Mouse (Mus musculus) midbrain, embryonic 13.5 days (tissue): ENCODE results near the gene Zfyve28. TPM values are rescaled to one million over a fixed set of nuclear protein-coding genes. Genes with fewer than 3 reads are reported as not detected.

Experiments
- ATAC-seq: fragments of 200-750 bp; cut with Nextera tagmentation; 2 replicates; pipeline ENCODE4 v1.8.0; 2017; ENCODE audit warnings: mild to moderate bottlenecking, moderate TSS enrichment, moderate library complexity
- H3K27ac ChIP-seq: fragments of 300-500 bp; sonication (generic); 2 replicates; pipeline ENCODE4 v1.5.1; 2015; ENCODE audit warnings: inconsistent platforms, mild to moderate bottlenecking, moderate library complexity
- H3K27me3 ChIP-seq: fragments of 300-500 bp; sonication (generic); 2 replicates; pipeline ENCODE4 v1.6.1; 2015; ENCODE audit warnings: mild to moderate bottlenecking, inconsistent platforms
- H3K36me3 ChIP-seq: fragments of 300-500 bp; sonication (generic); 2 replicates; pipeline ENCODE4 v1.6.1; 2015; ENCODE audit warnings: mild to moderate bottlenecking, inconsistent platforms
- H3K4me1 ChIP-seq: fragments of 300-500 bp; sonication (generic); replicated peaks from 2 replicates; pipeline ENCODE4 v1.6.1; 2015; ENCODE audit warnings: inconsistent platforms
- H3K4me2 ChIP-seq: fragments of 300-500 bp; sonication (generic); replicated peaks from 2 replicates; pipeline ENCODE4 v1.6.1; 2015; ENCODE audit warnings: moderate library complexity, mild to moderate bottlenecking, inconsistent platforms
- H3K4me3 ChIP-seq: fragments of 300-500 bp; sonication (generic); replicated peaks from 2 replicates; pipeline ENCODE4 v1.5.1; 2015; ENCODE audit warnings: mild to moderate bottlenecking, inconsistent platforms
- H3K9ac ChIP-seq: fragments of 300-500 bp; sonication (generic); replicated peaks from 2 replicates; pipeline ENCODE4 v1.6.1; 2015; ENCODE audit warnings: mild to moderate bottlenecking, inconsistent platforms
- H3K9me3 ChIP-seq: fragments of 300-500 bp; sonication (generic); 2 replicates; pipeline ENCODE4 v1.6.1; 2016; ENCODE audit warnings: mild to moderate bottlenecking, inconsistent platforms
- WGBS: fragments of 180-500 bp; shearing (Covaris S2); methylation state at CpG from one replicate; pipeline ENCODE4 v1.1.7; 2015; 5-methylcytosine and 5-hydroxymethylcytosine counted together
- polyA plus RNA-seq: library from polyadenylated mRNA; unstranded; fragments of >200 nt; fragmentation: Nextera tagmentation; extraction: Ambion mirVana; gene quantifications from 2 replicates; pipeline ENCODE4 v1.2.1, GENCODE M21; 2015

Zfyve28 gene
- polyA plus RNA-seq, 1 experiment from 2014 or later: 3.7 TPM

- H3K9ac ChIP-seq: no peak overlapping the region
- H3K27ac ChIP-seq: no peak overlapping the region
- no peak for ATAC-seq
- H3K9me3 ChIP-seq: no peaks in the 10 kb centered on the region
- H3K36me3 ChIP-seq: no peaks in the 10 kb centered on the region
- WGBS: 86% methylated on average over 3 of the region's 3 CpGs
- no peaks in the 10 kb centered on the region for H3K27me3 ChIP-seq
- no peaks in the 10 kb centered on the region for H3K4me1 ChIP-seq
- no peak overlapping the region for H3K4me3 ChIP-seq
- H3K4me2 ChIP-seq: no peak overlapping the region
Observed at GRCm38 (mm10) chr5:34309016-34309415, 20.8 kb upstream of the Zfyve28 start.

GRCm38 (mm10) chr5:34302377-34302776, 14.1 kb upstream of the Zfyve28 start:
- no peaks in the 10 kb centered on the region for H3K9me3 ChIP-seq
- H3K9ac ChIP-seq: no peak overlapping the region
- no peak for ATAC-seq
- H3K4me1 ChIP-seq: no peaks in the 10 kb centered on the region
- H3K27me3 ChIP-seq: 0 out of 2 replicates have a peak, but pooled peaks cover 3% of the 10 kb centered on the region
- H3K27ac ChIP-seq: no peak overlapping the region
- no peak overlapping the region for H3K4me3 ChIP-seq
- 83% methylated on average over 7 of the region's 7 CpGs for WGBS
- no peak overlapping the region for H3K4me2 ChIP-seq
- no peaks in the 10 kb centered on the region for H3K36me3 ChIP-seq

GRCm38 (mm10) chr5:34298937-34299535, 10.8 kb upstream of the Zfyve28 start:
- 88% methylated on average over 10 of the region's 10 CpGs for WGBS
- H3K36me3 ChIP-seq: no peaks in the 10 kb centered on the region
- no peak for ATAC-seq

GRCm38 (mm10) chr5:34298061-34298460, 9.8 kb upstream of the Zfyve28 start:
- Histone ChIP-seq H3K4me3 (no peak overlapping the region), H3K4me2 (no peak overlapping the region), H3K9me3 (no peaks in the 10 kb centered on the region), H3K27me3 (0 out of 2 replicates have a peak, but pooled peaks cover 3% of the 10 kb centered on the region), H3K9ac (no peak overlapping the region), H3K27ac (no peak overlapping the region), H3K4me1 (no peaks in the 10 kb centered on the region), H3K36me3 (no peaks in the 10 kb centered on the region)
- no peak for ATAC-seq
- 57% methylated on average over 4 of the region's 4 CpGs for WGBS

More at GRCm38 (mm10) chr5:34298937-34299535, 10.8 kb upstream of the Zfyve28 start:
- H3K4me1 ChIP-seq: no peaks in the 10 kb centered on the region
- no peak overlapping the region for H3K27ac ChIP-seq
- H3K27me3 ChIP-seq: 0 out of 2 replicates have a peak, but pooled peaks cover 3% of the 10 kb centered on the region
- H3K4me2 ChIP-seq: no peak overlapping the region
- H3K9me3 ChIP-seq: no peaks in the 10 kb centered on the region
- H3K9ac ChIP-seq: no peak overlapping the region
- H3K4me3 ChIP-seq: no peak overlapping the region

GRCm38 (mm10) chr5:34295141-34295540, 6.9 kb upstream of the Zfyve28 start:
- Histone ChIP-seq H3K27ac (no peak overlapping the region), H3K36me3 (no peaks in the 10 kb centered on the region), H3K4me1 (no peaks in the 10 kb centered on the region), H3K27me3 (peaks cover 2% of the 10 kb centered on the region; the same call in 1 of the 2 replicates), H3K9ac (no peak overlapping the region), H3K4me3 (no peak overlapping the region), H3K4me2 (no peak overlapping the region), H3K9me3 (no peaks in the 10 kb centered on the region)
- no peak for ATAC-seq
- WGBS: 74% methylated on average over 2 of the region's 2 CpGs

GRCm38 (mm10) chr5:34294696-34295095, 6.4 kb upstream of the Zfyve28 start:
- 37% methylated on average over 2 of the region's 2 CpGs for WGBS
- H3K27me3 ChIP-seq: peaks cover 6% of the 10 kb centered on the region
- ATAC-seq: no peak
- no peak overlapping the region for H3K4me2 ChIP-seq
- no peaks in the 10 kb centered on the region for H3K36me3 ChIP-seq
- no peaks in the 10 kb centered on the region for H3K4me1 ChIP-seq
- no peak overlapping the region for H3K9ac ChIP-seq
- H3K9me3 ChIP-seq: no peaks in the 10 kb centered on the region
- H3K27ac ChIP-seq: no peak overlapping the region
- H3K4me3 ChIP-seq: no peak overlapping the region

- H3K36me3 ChIP-seq: no peaks in the 10 kb centered on the region
- ATAC-seq: no peak
- no peak overlapping the region for H3K4me2 ChIP-seq
- H3K9ac ChIP-seq: no peak overlapping the region
- no peak overlapping the region for H3K27ac ChIP-seq
- H3K4me1 ChIP-seq: peaks cover 3% of the 10 kb centered on the region; the same call in 1 of the 2 replicates
- 76% methylated on average over 6 of the region's 6 CpGs for WGBS
- H3K4me3 ChIP-seq: no peak overlapping the region
- H3K27me3 ChIP-seq: peaks cover 14% of the 10 kb centered on the region
- no peaks in the 10 kb centered on the region for H3K9me3 ChIP-seq
Observed at GRCm38 (mm10) chr5:34293363-34293762, 5.1 kb upstream of the Zfyve28 start.

GRCm38 (mm10) chr5:34289286-34289685, 1.0 kb upstream of the Zfyve28 start:
- Histone ChIP-seq H3K4me1 (peaks cover 22% of the 10 kb centered on the region), H3K27me3 (peaks cover 48% of the 10 kb centered on the region), H3K4me2 (peak overlapping the region; percentile 90; the same call in 1 of the 2 replicates), H3K4me3 (peak overlapping the region; percentile 74; the same call in 1 of the 2 replicates), H3K27ac (no peak overlapping the region), H3K9ac (no peak overlapping the region), H3K36me3 (no peaks in the 10 kb centered on the region), H3K9me3 (no peaks in the 10 kb centered on the region)
- no peak for ATAC-seq
- WGBS: 61% methylated on average over 2 of the region's 2 CpGs

- ATAC-seq: no peak
Observed at GRCm38 (mm10) chr5:34287838-34288145, 457 bp downstream of the Zfyve28 start.

GRCm38 (mm10) chr5:34287001-34287837, 1.0 kb downstream of the Zfyve28 start:
- peak overlapping the region; percentile 74 for H3K4me3 ChIP-seq
- no peak for ATAC-seq
- H3K4me2 ChIP-seq: peak overlapping the region; percentile 90
- under 1% methylated on average over 54 of the region's 54 CpGs for WGBS
- peak overlapping the region; percentile 79 for H3K9ac ChIP-seq
- peaks cover 27% of the 10 kb centered on the region for H3K4me1 ChIP-seq
- H3K27ac ChIP-seq: no peak overlapping the region
- no peaks in the 10 kb centered on the region for H3K36me3 ChIP-seq
- peaks cover 51% of the 10 kb centered on the region for H3K27me3 ChIP-seq
- H3K9me3 ChIP-seq: no peaks in the 10 kb centered on the region

More at GRCm38 (mm10) chr5:34287838-34288145, 457 bp downstream of the Zfyve28 start:
- Histone ChIP-seq H3K27me3 (peaks cover 51% of the 10 kb centered on the region), H3K27ac (no peak overlapping the region), H3K9ac (peak overlapping the region; percentile 79), H3K4me2 (peak overlapping the region; percentile 90), H3K4me1 (peaks cover 27% of the 10 kb centered on the region), H3K36me3 (no peaks in the 10 kb centered on the region), H3K4me3 (peak overlapping the region; percentile 74), H3K9me3 (no peaks in the 10 kb centered on the region)
- WGBS: under 1% methylated on average over 18 of the region's 18 CpGs

GRCm38 (mm10) chr5:34286516-34286915, 1.7 kb downstream of the Zfyve28 start:
- Histone ChIP-seq H3K4me3 (peak overlapping the region; percentile 74), H3K9ac (no peak overlapping the region), H3K27me3 (peaks cover 51% of the 10 kb centered on the region), H3K4me1 (peaks cover 27% of the 10 kb centered on the region), H3K36me3 (no peaks in the 10 kb centered on the region), H3K4me2 (peak overlapping the region; percentile 90), H3K27ac (no peak overlapping the region), H3K9me3 (no peaks in the 10 kb centered on the region)
- no peak for ATAC-seq
- WGBS: under 1% methylated on average over 11 of the region's 11 CpGs

- no peak overlapping the region for H3K9ac ChIP-seq
- no peaks in the 10 kb centered on the region for H3K36me3 ChIP-seq
- no peak for ATAC-seq
- H3K4me3 ChIP-seq: no peak overlapping the region
- 85% methylated on average over 2 of the region's 2 CpGs for WGBS
- H3K4me1 ChIP-seq: peaks cover 27% of the 10 kb centered on the region
- H3K4me2 ChIP-seq: no peak overlapping the region
- no peaks in the 10 kb centered on the region for H3K9me3 ChIP-seq
- peaks cover 50% of the 10 kb centered on the region for H3K27me3 ChIP-seq
- H3K27ac ChIP-seq: no peak overlapping the region
Observed at GRCm38 (mm10) chr5:34285285-34285684, 3.0 kb downstream of the Zfyve28 start.
